Mouse (Mus musculus) right cerebral cortex, postnatal 36 days (tissue): Measurements from ENCODE around the gene Muc1.

Experiments
- DNase-seq, 2 experiments: peaks; one replicate each; pipeline ENCODE4 v3.0.0; 2022; ENCODE audit warnings: low spot score in 2 of 2, mixed read lengths in 1 of 2

Muc1 gene

GRCm38 (mm10) chr3:89228836-89229235 lies at the start of gene Muc1:
TSS of gene Muc1 (plus strand) at chr3:89229057.
- no peak for DNase-seq

- DNase-seq, result no peak
Observed at GRCm38 (mm10) chr3:89181749-89182500, 46.9 kb upstream of the Muc1 start.

- no peak for DNase-seq
Observed at GRCm38 (mm10) chr3:89182531-89183057, 46.3 kb upstream of the Muc1 start.

GRCm38 (mm10) chr3:89183058-89183958 lies 45.5 kb upstream of the Muc1 start, which contains the start of gene Fam189b:
TSS of gene Fam189b (plus strand) at chr3:89183143.
- peak; percentile 91 for DNase-seq

GRCm38 (mm10) chr3:89183959-89184315 lies 44.9 kb upstream of the Muc1 start:
- DNase-seq, result no peak

- DNase-seq, result no peak
Observed at GRCm38 (mm10) chr3:89187197-89187596, 41.7 kb upstream of the Muc1 start.

- no peak for DNase-seq
Observed at GRCm38 (mm10) chr3:89187690-89188477, 41.0 kb upstream of the Muc1 start.

- no peak for DNase-seq
Observed at GRCm38 (mm10) chr3:89188478-89188875, 40.4 kb upstream of the Muc1 start.

- no peak for DNase-seq
Observed at GRCm38 (mm10) chr3:89190436-89190835, 38.4 kb upstream of the Muc1 start.

GRCm38 (mm10) chr3:89193351-89193750 lies 35.5 kb upstream of the Muc1 start:
- no peak for DNase-seq

- no peak for DNase-seq
Observed at GRCm38 (mm10) chr3:89193853-89194252, 35.0 kb upstream of the Muc1 start.

GRCm38 (mm10) chr3:89195979-89196877 lies 32.6 kb upstream of the Muc1 start:
- peak; percentile 84 to 87 for DNase-seq

- DNase-seq, result no peak
Observed at GRCm38 (mm10) chr3:89199839-89200238, 29.0 kb upstream of the Muc1 start.

GRCm38 (mm10) chr3:89202253-89203141 lies 26.4 kb upstream of the Muc1 start, which contains the start of gene Gba:
TSS of gene Gba (plus strand) at chr3:89202928.
- peak; percentile 72 to 79 for DNase-seq

GRCm38 (mm10) chr3:89203142-89203514 lies 25.7 kb upstream of the Muc1 start:
- DNase-seq, result no peak

GRCm38 (mm10) chr3:89206079-89206478 lies 22.8 kb upstream of the Muc1 start:
- no peak for DNase-seq

GRCm38 (mm10) chr3:89206695-89207094 lies 22.2 kb upstream of the Muc1 start:
- DNase-seq, result no peak

GRCm38 (mm10) chr3:89208075-89208657 lies 20.7 kb upstream of the Muc1 start:
- no peak for DNase-seq

- no peak for DNase-seq
Observed at GRCm38 (mm10) chr3:89208736-89209135, 20.1 kb upstream of the Muc1 start.
